Mouse (Mus musculus): ENCODE results near the gene Ccnj. TPM values are rescaled to one million over a fixed set of nuclear protein-coding genes. Genes with fewer than 3 reads are reported as not detected.
A peak's percentile ranks its signal among the peaks of the same experiment; 100 is the strongest.

Ccnj gene
- polyA plus RNA-seq, 1 experiment from 2014 or later, result 20.4 TPM

DNA sequence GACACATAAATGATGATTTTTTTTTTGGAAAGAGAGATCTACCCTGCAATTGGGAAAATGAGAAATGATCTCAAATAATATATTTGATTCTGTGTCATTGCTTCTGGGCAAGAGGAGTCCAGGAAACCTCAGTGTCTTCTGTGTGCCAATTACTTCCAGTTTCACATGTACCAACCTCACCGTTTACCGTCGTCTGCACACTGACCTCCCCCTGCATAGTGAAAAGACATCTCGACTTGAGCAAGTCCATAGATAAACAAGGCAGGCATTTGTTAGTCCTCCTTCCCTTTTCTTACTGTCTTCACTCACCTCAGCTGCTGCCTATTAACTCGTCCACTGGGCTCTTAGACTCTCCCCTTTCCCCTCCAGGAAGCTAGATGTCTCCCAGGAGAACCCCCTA is 5.4 kb upstream of the Ccnj start:
- Histone ChIP-seq H3K4me1 (replicated peaks) (peaks cover 8% of the 10 kb centered on the region), H3K9me3 (no peaks in the 10 kb centered on the region), H3K9ac (no peak overlapping the region), H3K4me3 (no peak overlapping the region), H3K27me3 (no peaks in the 10 kb centered on the region), H3K4me2 (no peak overlapping the region), H3K36me3 (no peaks in the 10 kb centered on the region), H3K27ac (replicated peaks) (no peak overlapping the region)
- WGBS, result 78% methylated on average over 5 of the region's 5 CpGs
- no peak for ATAC-seq (ENCODE audit: low read depth)

DNA sequence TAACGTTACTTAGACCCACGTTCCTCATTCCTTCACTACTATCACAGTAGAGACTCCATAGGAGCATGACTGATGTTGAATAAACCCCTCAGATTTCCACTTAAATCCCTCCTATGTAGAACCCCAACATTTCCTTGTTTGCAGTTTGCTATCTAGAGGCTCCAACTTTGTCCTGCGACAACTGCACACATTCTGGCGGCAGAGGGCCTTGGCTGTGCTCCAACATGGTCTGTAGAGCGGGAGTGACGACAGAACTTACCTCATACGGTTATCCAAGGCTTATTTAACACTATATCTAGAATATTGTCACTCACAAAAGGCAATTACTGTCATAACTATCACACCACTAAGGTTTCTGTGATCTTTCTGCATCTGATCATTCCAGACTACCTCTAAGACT is 4.3 kb upstream of the Ccnj start:
- no peak overlapping the region for H3K9ac ChIP-seq

DNA sequence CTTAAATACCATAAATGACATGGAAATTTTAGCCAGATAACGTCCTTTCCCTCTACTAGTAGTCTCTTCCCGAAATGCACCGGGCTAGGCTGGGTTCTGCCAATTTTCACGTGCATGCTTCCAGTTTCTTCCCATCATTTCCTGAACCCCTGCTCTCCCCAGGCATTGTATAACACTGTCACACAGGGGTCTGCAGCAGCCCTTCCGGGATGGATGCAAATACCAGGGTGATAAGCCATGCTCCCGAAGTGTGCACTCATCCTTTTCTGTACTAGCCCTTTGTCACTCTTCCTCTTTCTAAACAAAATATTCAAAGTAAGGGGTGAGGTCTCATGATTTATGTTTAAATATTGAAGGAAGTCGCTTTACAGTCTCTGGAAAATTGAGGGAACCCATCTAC is 881 bp upstream of the Ccnj start:
- Histone ChIP-seq H3K27me3 (no peaks in the 10 kb centered on the region), H3K4me1 (replicated peaks) (peaks cover 40% of the 10 kb centered on the region), H3K9ac (peak overlapping the region; percentile 98), H3K9me3 (no peaks in the 10 kb centered on the region), H3K4me2 (peak overlapping the region; percentile 90), H3K27ac (replicated peaks) (peak overlapping the region; percentile 97), H3K4me3 (peak overlapping the region; percentile 78), H3K36me3 (0 out of 2 replicates have a peak, but pooled peaks cover 4% of the 10 kb centered on the region)
- WGBS, result 61% methylated on average over 7 of the region's 7 CpGs
- ATAC-seq (ENCODE audit: low read depth), result no peak

More for the DNA sequence above, 4.3 kb upstream of the Ccnj start:
- no peak for ATAC-seq (ENCODE audit: low read depth)
- WGBS, result 79% methylated on average over 7 of the region's 7 CpGs
- H3K36me3 ChIP-seq, result no peaks in the 10 kb centered on the region
- no peaks in the 10 kb centered on the region for H3K9me3 ChIP-seq
- H3K4me2 ChIP-seq, result no peak overlapping the region
- H3K27ac ChIP-seq (replicated peaks), result no peak overlapping the region
- no peak overlapping the region for H3K4me3 ChIP-seq
- no peaks in the 10 kb centered on the region for H3K27me3 ChIP-seq
- H3K4me1 ChIP-seq (replicated peaks), result peaks cover 8% of the 10 kb centered on the region

- Histone ChIP-seq H3K27me3 (no peaks in the 10 kb centered on the region), H3K4me3 (peak overlapping the region; percentile 78), H3K9me3 (no peaks in the 10 kb centered on the region), H3K4me1 (replicated peaks) (peaks cover 44% of the 10 kb centered on the region), H3K27ac (replicated peaks) (peak overlapping the region; percentile 97), H3K4me2 (peak overlapping the region; percentile 90), H3K36me3 (peaks cover 6% of the 10 kb centered on the region; the same call in 1 of the 2 replicates), H3K9ac (peak overlapping the region; percentile 98)
- WGBS, result under 1% methylated on average over 57 of the region's 76 CpGs
- peak; percentile 77 for ATAC-seq (ENCODE audit: low read depth)
Observed at GRCm38 (mm10) chr19:40831416-40832201, 530 bp downstream of the Ccnj start.

GRCm38 (mm10) chr19:40832361-40832760 is 1.3 kb downstream of the Ccnj start:
- 30% methylated on average over 5 of the region's 5 CpGs for WGBS
- no peak for ATAC-seq (ENCODE audit: low read depth)
- peak overlapping the region; percentile 78 for H3K4me3 ChIP-seq
- peaks cover 14% of the 10 kb centered on the region for H3K36me3 ChIP-seq
- H3K4me1 ChIP-seq (replicated peaks), result peaks cover 44% of the 10 kb centered on the region
- no peaks in the 10 kb centered on the region for H3K9me3 ChIP-seq
- no peak overlapping the region for H3K27ac ChIP-seq (replicated peaks)
- H3K4me2 ChIP-seq, result peak overlapping the region; percentile 90
- no peaks in the 10 kb centered on the region for H3K27me3 ChIP-seq
- H3K9ac ChIP-seq, result peak overlapping the region; percentile 98

GRCm38 (mm10) chr19:40834436-40834835 is 3.4 kb downstream of the Ccnj start:
- Histone ChIP-seq H3K9me3 (no peaks in the 10 kb centered on the region), H3K27ac (replicated peaks) (no peak overlapping the region), H3K27me3 (no peaks in the 10 kb centered on the region), H3K36me3 (peaks cover 34% of the 10 kb centered on the region), H3K4me2 (no peak overlapping the region), H3K9ac (no peak overlapping the region), H3K4me3 (no peak overlapping the region), H3K4me1 (replicated peaks) (peaks cover 44% of the 10 kb centered on the region)
- 93% methylated on average over 6 of the region's 6 CpGs for WGBS
- ATAC-seq (ENCODE audit: low read depth), result no peak

DNA sequence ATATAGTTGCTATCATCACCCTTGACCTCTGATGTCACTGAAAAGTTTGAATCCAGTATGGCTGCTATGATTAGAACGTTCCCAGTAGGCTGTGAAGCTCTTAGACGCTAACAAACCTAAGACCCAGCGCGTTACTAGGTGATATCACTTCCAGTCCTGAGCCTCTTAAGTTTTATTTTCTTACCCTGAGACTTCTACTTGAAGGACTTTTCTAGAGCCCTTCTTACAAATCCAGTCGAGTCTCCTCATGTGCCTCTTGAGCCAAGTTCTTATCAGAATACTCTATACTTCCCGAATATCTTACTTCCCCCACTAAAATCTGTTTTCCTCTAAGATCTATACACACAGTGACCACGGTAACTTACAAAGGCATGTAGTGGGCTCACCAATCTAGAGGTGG is 7.1 kb downstream of the Ccnj start:
- H3K36me3 ChIP-seq, result peaks cover 65% of the 10 kb centered on the region
- H3K27me3 ChIP-seq, result no peaks in the 10 kb centered on the region
- H3K4me1 ChIP-seq (replicated peaks), result peaks cover 25% of the 10 kb centered on the region
- no peak for ATAC-seq (ENCODE audit: low read depth)
- no peaks in the 10 kb centered on the region for H3K9me3 ChIP-seq
- no peak overlapping the region for H3K27ac ChIP-seq (replicated peaks)
- no peak overlapping the region for H3K4me2 ChIP-seq
- no peak overlapping the region for H3K9ac ChIP-seq
- WGBS, result 96% methylated on average over 7 of the region's 7 CpGs
- H3K4me3 ChIP-seq, result no peak overlapping the region

DNA sequence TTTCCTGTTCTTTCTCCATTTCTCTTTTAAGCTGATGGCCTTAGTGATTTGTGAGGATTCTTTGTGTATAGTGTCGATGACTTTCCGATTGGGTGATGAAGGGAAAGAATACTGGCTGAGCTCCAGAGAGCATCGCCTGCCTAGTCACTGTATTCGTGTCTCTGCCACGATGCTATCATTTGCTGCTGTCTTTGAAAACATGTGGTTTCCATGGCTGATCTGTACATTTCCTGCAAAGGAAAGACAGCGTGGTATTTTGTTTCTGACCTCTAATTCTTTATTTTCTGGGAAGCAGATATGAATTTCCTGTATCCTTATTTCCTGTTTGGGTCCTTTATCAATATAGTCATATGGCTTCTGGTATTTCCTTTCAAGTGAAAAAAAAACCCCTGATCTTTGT is 9.2 kb downstream of the Ccnj start:
- no peaks in the 10 kb centered on the region for H3K9me3 ChIP-seq
- no peaks in the 10 kb centered on the region for H3K27me3 ChIP-seq
- no peak overlapping the region for H3K27ac ChIP-seq (replicated peaks)
- ATAC-seq (ENCODE audit: low read depth), result no peak
- H3K4me3 ChIP-seq, result no peak overlapping the region
- no peak overlapping the region for H3K4me2 ChIP-seq
- H3K36me3 ChIP-seq, result peaks cover 81% of the 10 kb centered on the region
- H3K9ac ChIP-seq, result no peak overlapping the region
- WGBS, result 75% methylated on average over 6 of the region's 6 CpGs
- H3K4me1 ChIP-seq (replicated peaks), result peaks cover 4% of the 10 kb centered on the region; the same call in 1 of the 2 replicates

- no peak for ATAC-seq (ENCODE audit: low read depth)
- no peak overlapping the region for H3K27ac ChIP-seq (replicated peaks)
- no peaks in the 10 kb centered on the region for H3K9me3 ChIP-seq
- no peak overlapping the region for H3K4me3 ChIP-seq
- peaks cover 88% of the 10 kb centered on the region for H3K36me3 ChIP-seq
- H3K9ac ChIP-seq, result no peak overlapping the region
- H3K4me2 ChIP-seq, result no peak overlapping the region
- no peaks in the 10 kb centered on the region for H3K4me1 ChIP-seq (replicated peaks)
- 95% methylated on average over 6 of the region's 6 CpGs for WGBS
- H3K27me3 ChIP-seq, result no peaks in the 10 kb centered on the region
Observed at GRCm38 (mm10) chr19:40841083-40841482, 10.0 kb downstream of the Ccnj start.

DNA sequence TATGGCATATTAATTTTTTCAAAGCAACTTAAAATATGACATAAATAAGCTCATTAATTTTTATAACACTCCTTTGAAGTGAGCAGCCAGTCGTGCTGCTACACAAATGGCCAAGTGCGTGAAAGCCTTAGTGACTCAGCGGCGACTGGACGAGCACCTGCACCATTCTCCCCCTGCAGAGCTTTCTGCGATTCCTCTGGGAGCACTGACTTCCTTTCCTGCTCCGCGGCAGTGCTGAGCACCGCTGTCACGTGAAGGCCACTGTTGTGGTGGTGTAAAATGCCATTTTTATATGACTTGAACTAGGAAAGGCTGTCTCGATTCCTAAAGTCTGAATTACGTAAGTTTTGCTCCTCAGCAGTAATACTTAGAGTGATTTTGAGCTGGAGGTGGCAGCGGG is 10.5 kb downstream of the Ccnj start:
- H3K4me3 ChIP-seq, result no peak overlapping the region
- no peaks in the 10 kb centered on the region for H3K9me3 ChIP-seq
- H3K9ac ChIP-seq, result no peak overlapping the region
- H3K27me3 ChIP-seq, result no peaks in the 10 kb centered on the region
- no peak overlapping the region for H3K4me2 ChIP-seq
- no peaks in the 10 kb centered on the region for H3K4me1 ChIP-seq (replicated peaks)
- WGBS, result 76% methylated on average over 13 of the region's 13 CpGs
- no peak for ATAC-seq (ENCODE audit: low read depth)
- no peak overlapping the region for H3K27ac ChIP-seq (replicated peaks)
- H3K36me3 ChIP-seq, result peaks cover 90% of the 10 kb centered on the region

DNA sequence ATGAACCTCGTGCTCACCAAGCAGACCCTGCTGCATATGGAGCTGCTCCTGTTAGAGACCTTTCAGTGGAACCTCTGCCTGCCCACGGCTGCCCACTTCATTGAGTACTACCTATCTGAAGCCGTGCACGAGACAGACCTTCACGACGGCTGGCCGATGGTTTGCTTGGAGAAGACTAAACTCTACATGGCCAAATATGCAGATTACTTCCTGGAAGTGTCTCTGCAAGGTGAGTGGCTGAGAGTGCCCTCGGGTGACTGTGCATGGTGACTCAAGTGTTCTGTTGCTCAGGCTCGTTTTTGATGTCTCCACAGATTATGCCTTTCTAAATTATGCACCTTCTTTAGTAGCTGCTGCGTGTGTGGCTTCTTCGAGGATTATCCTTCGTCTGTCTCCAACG is 13.7 kb downstream of the Ccnj start:
- Histone ChIP-seq H3K4me2 (no peak overlapping the region), H3K36me3 (peaks cover 89% of the 10 kb centered on the region), H3K27me3 (no peaks in the 10 kb centered on the region), H3K9ac (no peak overlapping the region), H3K9me3 (no peaks in the 10 kb centered on the region), H3K27ac (replicated peaks) (no peak overlapping the region), H3K4me1 (replicated peaks) (no peaks in the 10 kb centered on the region), H3K4me3 (no peak overlapping the region)
- no peak for ATAC-seq (ENCODE audit: low read depth)
- 92% methylated on average over 13 of the region's 13 CpGs for WGBS

DNA sequence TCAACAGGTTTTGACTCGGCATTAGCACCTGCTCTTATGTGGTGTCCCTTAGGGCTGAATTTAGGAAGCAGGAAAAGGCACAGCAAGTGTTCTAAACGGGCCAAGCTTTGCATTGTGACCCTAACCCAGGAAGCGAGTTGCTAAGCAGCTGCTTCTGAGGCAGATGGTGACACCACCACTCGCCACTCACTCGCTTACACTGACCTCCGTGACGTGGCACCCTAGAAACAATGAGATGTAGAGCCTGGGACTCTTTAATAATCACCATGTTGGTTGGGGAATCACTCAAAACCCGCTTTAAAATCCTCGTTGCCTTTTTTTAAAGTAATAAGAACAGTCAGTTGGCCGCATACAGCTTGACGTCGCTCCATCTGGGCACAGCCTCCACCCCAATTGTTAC is 18.3 kb downstream of the Ccnj start:
- Histone ChIP-seq H3K4me3 (no peak overlapping the region), H3K4me2 (no peak overlapping the region), H3K9me3 (no peaks in the 10 kb centered on the region), H3K27me3 (no peaks in the 10 kb centered on the region), H3K27ac (replicated peaks) (no peak overlapping the region), H3K9ac (no peak overlapping the region), H3K4me1 (replicated peaks) (no peaks in the 10 kb centered on the region), H3K36me3 (peaks cover 64% of the 10 kb centered on the region)
- WGBS, result 77% methylated on average over 12 of the region's 12 CpGs
- ATAC-seq (ENCODE audit: low read depth), result no peak

DNA sequence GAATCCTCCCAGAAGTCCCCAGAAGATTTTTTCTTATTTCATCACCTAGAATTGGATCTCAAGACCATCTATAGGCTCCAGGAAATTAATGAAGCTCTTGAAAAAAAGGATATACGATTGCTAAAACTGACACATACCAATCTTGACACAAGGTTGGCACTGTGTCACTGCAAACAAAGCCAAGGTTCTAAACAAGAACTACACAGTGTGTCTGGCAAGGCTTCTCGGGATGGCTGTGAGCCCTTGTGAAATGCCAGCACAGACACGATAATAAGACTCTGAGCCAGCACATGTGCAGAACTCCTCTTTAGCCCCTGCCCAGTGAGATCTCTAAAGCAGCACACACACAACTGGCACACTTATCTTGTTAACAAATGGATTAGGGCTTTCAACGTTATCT is 28.5 kb downstream of the Ccnj start:
- no peak for ATAC-seq (ENCODE audit: low read depth)
- Histone ChIP-seq H3K4me2 (no peak overlapping the region), H3K4me1 (replicated peaks) (no peaks in the 10 kb centered on the region), H3K4me3 (no peak overlapping the region), H3K36me3 (no peaks in the 10 kb centered on the region), H3K9me3 (no peaks in the 10 kb centered on the region), H3K27me3 (peaks cover 32% of the 10 kb centered on the region), H3K27ac (replicated peaks) (no peak overlapping the region), H3K9ac (no peak overlapping the region)
- 77% methylated on average over 4 of the region's 4 CpGs for WGBS
